Mouse (Mus musculus) kidney, embryonic 14.5 days (tissue): ENCODE results near the gene Atf6. TPM values are rescaled to one million over a fixed set of nuclear protein-coding genes. Genes with fewer than 3 reads are reported as not detected.

Experiments used
- ATAC-seq: fragments of 200-750 bp; cut with Nextera tagmentation; 2 replicates; pipeline ENCODE4 v1.8.0; 2017; ENCODE audit warnings: moderate number of reproducible peaks, mild to moderate bottlenecking, moderate TSS enrichment, moderate library complexity; ENCODE audit not compliant: low FRiP score, low TSS enrichment
- H3K27ac ChIP-seq: fragments of 300-500 bp; sonication (generic); 2 replicates; pipeline ENCODE4 v1.5.1; 2014; ENCODE audit warnings: low read depth, mild to moderate bottlenecking, low read length, moderate library complexity, mixed read lengths
- H3K27me3 ChIP-seq: fragments of 300-500 bp; sonication (generic); 2 replicates; pipeline ENCODE4 v1.6.1; 2014; ENCODE audit warnings: mild to moderate bottlenecking, low read length; ENCODE audit not compliant: control insufficient read depth, insufficient read depth
- H3K36me3 ChIP-seq: fragments of 300-500 bp; sonication (generic); 2 replicates; pipeline ENCODE4 v1.6.1; 2014; ENCODE audit warnings: low read length, mixed read lengths; ENCODE audit not compliant: control insufficient read depth, insufficient read depth
- H3K4me1 ChIP-seq: fragments of 300-500 bp; sonication (generic); 2 replicates; pipeline ENCODE4 v1.6.1; 2014; ENCODE audit warnings: low read length, mixed read lengths; ENCODE audit not compliant: control insufficient read depth, insufficient read depth
- H3K4me2 ChIP-seq: fragments of 300-500 bp; sonication (generic); replicated peaks from 2 replicates; pipeline ENCODE4 v1.6.1; 2014; ENCODE audit warnings: low read depth, mild to moderate bottlenecking, low read length
- H3K4me3 ChIP-seq: fragments of 300-500 bp; sonication (generic); 2 replicates; pipeline ENCODE4 v1.5.1; 2014; ENCODE audit warnings: mild to moderate bottlenecking, low read length
- H3K9ac ChIP-seq: fragments of 300-500 bp; sonication (generic); 2 replicates; pipeline ENCODE4 v1.6.1; 2014; ENCODE audit warnings: low read depth, mild to moderate bottlenecking, low read length, moderate library complexity
- H3K9me3 ChIP-seq: fragments of 300-500 bp; sonication (generic); 2 replicates; pipeline ENCODE4 v1.6.1; 2016; ENCODE audit warnings: low read length; ENCODE audit not compliant: control insufficient read depth
- WGBS: fragments of 180-500 bp; shearing (Covaris S2); extraction: QIAGEN DNeasy Blood & Tissue Kit; methylation state at CpG from one replicate; pipeline ENCODE4 v1.1.7; 2014; 5-methylcytosine and 5-hydroxymethylcytosine counted together
- polyA plus RNA-seq: library from polyadenylated mRNA; unstranded; fragments of >200 nt; fragmentation: Nextera tagmentation; extraction: Ambion mirVana; gene quantifications from 2 replicates; pipeline ENCODE4 v1.2.1, GENCODE M21; 2014

The Atf6 gene
- polyA plus RNA-seq, 1 experiment from 2014 or later, result 11.6 TPM

- H3K4me2 ChIP-seq, result no peak overlapping the region
- H3K9me3 ChIP-seq, result no peaks in the 10 kb centered on the region
- no peak for ATAC-seq
- H3K27ac ChIP-seq, result no peak overlapping the region
- H3K27me3 ChIP-seq, result no peaks in the 10 kb centered on the region
- H3K9ac ChIP-seq, result no peak overlapping the region
- peaks cover 2% of the 10 kb centered on the region; the same call in 1 of the 2 replicates for H3K36me3 ChIP-seq
- H3K4me3 ChIP-seq, result no peak overlapping the region
- H3K4me1 ChIP-seq, result no peaks in the 10 kb centered on the region
These were observed 27.9 kb downstream of the Atf6 start for GRCm38 (mm10) chr1:170839685-170840084.

- Histone ChIP-seq H3K27ac (no peak overlapping the region), H3K4me2 (no peak overlapping the region), H3K27me3 (no peaks in the 10 kb centered on the region), H3K36me3 (peaks cover 6% of the 10 kb centered on the region; the same call in 1 of the 2 replicates), H3K4me1 (no peaks in the 10 kb centered on the region), H3K4me3 (no peak overlapping the region), H3K9me3 (no peaks in the 10 kb centered on the region), H3K9ac (no peak overlapping the region)
- ATAC-seq, result no peak
- WGBS, result 87% methylated on average over 9 of the region's 9 CpGs
These were observed 32.8 kb downstream of the Atf6 start for GRCm38 (mm10) chr1:170834756-170835155.

GRCm38 (mm10) chr1:170829781-170830180 is 37.8 kb downstream of the Atf6 start:
- no peaks in the 10 kb centered on the region for H3K9me3 ChIP-seq
- H3K4me3 ChIP-seq, result no peak overlapping the region
- H3K9ac ChIP-seq, result no peak overlapping the region
- H3K4me1 ChIP-seq, result no peaks in the 10 kb centered on the region
- no peaks in the 10 kb centered on the region for H3K27me3 ChIP-seq
- no peak overlapping the region for H3K27ac ChIP-seq
- WGBS, result 94% methylated on average over 1 of the region's 1 CpGs
- ATAC-seq, result no peak
- no peak overlapping the region for H3K4me2 ChIP-seq
- peaks cover 3% of the 10 kb centered on the region; the same call in 1 of the 2 replicates for H3K36me3 ChIP-seq

GRCm38 (mm10) chr1:170829344-170829743 is 38.2 kb downstream of the Atf6 start:
- no peak for ATAC-seq
- H3K9ac ChIP-seq, result no peak overlapping the region
- peaks cover 3% of the 10 kb centered on the region; the same call in 1 of the 2 replicates for H3K36me3 ChIP-seq
- no peak overlapping the region for H3K4me2 ChIP-seq
- H3K27ac ChIP-seq, result no peak overlapping the region
- H3K9me3 ChIP-seq, result no peaks in the 10 kb centered on the region
- no peak overlapping the region for H3K4me3 ChIP-seq
- no peaks in the 10 kb centered on the region for H3K27me3 ChIP-seq
- 93% methylated on average over 6 of the region's 6 CpGs for WGBS
- H3K4me1 ChIP-seq, result no peaks in the 10 kb centered on the region

- Histone ChIP-seq H3K27ac (no peak overlapping the region), H3K9me3 (no peaks in the 10 kb centered on the region), H3K36me3 (no peaks in the 10 kb centered on the region; the same call in 1 of the 2 replicates), H3K9ac (no peak overlapping the region), H3K4me2 (no peak overlapping the region), H3K4me1 (no peaks in the 10 kb centered on the region), H3K4me3 (no peak overlapping the region), H3K27me3 (no peaks in the 10 kb centered on the region)
- WGBS, result 75% methylated on average over 14 of the region's 14 CpGs
- no peak for ATAC-seq
These were observed 47.3 kb downstream of the Atf6 start for GRCm38 (mm10) chr1:170820103-170820814.

- no peaks in the 10 kb centered on the region for H3K9me3 ChIP-seq
- no peaks in the 10 kb centered on the region; the same call in 1 of the 2 replicates for H3K36me3 ChIP-seq
- WGBS, result 97% methylated on average over 2 of the region's 2 CpGs
- ATAC-seq, result no peak
- H3K9ac ChIP-seq, result no peak overlapping the region
- H3K4me2 ChIP-seq, result no peak overlapping the region
- no peaks in the 10 kb centered on the region for H3K4me1 ChIP-seq
- H3K27me3 ChIP-seq, result no peaks in the 10 kb centered on the region
- no peak overlapping the region for H3K27ac ChIP-seq
- no peak overlapping the region for H3K4me3 ChIP-seq
These were observed 52.1 kb downstream of the Atf6 start for GRCm38 (mm10) chr1:170815287-170816004.

- no peak overlapping the region for H3K9ac ChIP-seq
- no peak overlapping the region for H3K4me3 ChIP-seq
- H3K27ac ChIP-seq, result no peak overlapping the region
- no peaks in the 10 kb centered on the region for H3K27me3 ChIP-seq
- H3K4me1 ChIP-seq, result no peaks in the 10 kb centered on the region
- no peaks in the 10 kb centered on the region for H3K36me3 ChIP-seq
- no peak overlapping the region for H3K4me2 ChIP-seq
- no peaks in the 10 kb centered on the region for H3K9me3 ChIP-seq
- no peak for ATAC-seq
- WGBS, result 89% methylated on average over 5 of the region's 5 CpGs
These were observed 54.7 kb downstream of the Atf6 start for GRCm38 (mm10) chr1:170812822-170813221.

- no peaks in the 10 kb centered on the region for H3K27me3 ChIP-seq
- H3K9me3 ChIP-seq, result no peaks in the 10 kb centered on the region
- H3K4me2 ChIP-seq, result no peak overlapping the region
- 85% methylated on average over 2 of the region's 2 CpGs for WGBS
- no peak overlapping the region for H3K9ac ChIP-seq
- no peak for ATAC-seq
- no peaks in the 10 kb centered on the region for H3K4me1 ChIP-seq
- H3K27ac ChIP-seq, result no peak overlapping the region
- no peaks in the 10 kb centered on the region for H3K36me3 ChIP-seq
- no peak overlapping the region for H3K4me3 ChIP-seq
These were observed 59.8 kb downstream of the Atf6 start for GRCm38 (mm10) chr1:170807600-170808270.

GRCm38 (mm10) chr1:170804721-170805120 is 62.9 kb downstream of the Atf6 start:
- H3K9me3 ChIP-seq, result no peaks in the 10 kb centered on the region
- no peak overlapping the region for H3K4me2 ChIP-seq
- no peak overlapping the region for H3K9ac ChIP-seq
- H3K27ac ChIP-seq, result no peak overlapping the region
- no peak overlapping the region for H3K4me3 ChIP-seq
- ATAC-seq, result no peak
- no peaks in the 10 kb centered on the region for H3K4me1 ChIP-seq
- 81% methylated on average over 11 of the region's 11 CpGs for WGBS
- H3K36me3 ChIP-seq, result no peaks in the 10 kb centered on the region
- H3K27me3 ChIP-seq, result no peaks in the 10 kb centered on the region
